Mouse (Mus musculus) intestine, embryonic 16.5 days (tissue): ENCODE measurements at regions not wholly inside any gene's neighbourhood (a gene's known extent, or its start where the extent isn't known, plus 50 kb on each side); places are given as distances from the start of the nearest gene placed in this dataset.

Experiments used
- ATAC-seq: fragments of 200-750 bp; cut with Nextera tagmentation; 2 replicates; pipeline ENCODE4 v1.8.0; 2017; ENCODE audit warnings: moderate TSS enrichment, moderate library complexity
- H3K27ac ChIP-seq: fragments of 300-500 bp; sonication (generic); 2 replicates; pipeline ENCODE4 v1.5.1; 2014; ENCODE audit warnings: mild to moderate bottlenecking, low read length
- H3K27me3 ChIP-seq: fragments of 300-500 bp; sonication (generic); replicated peaks from 2 replicates; pipeline ENCODE4 v1.6.1; 2014; ENCODE audit warnings: low read length, control low read depth, mixed read lengths; ENCODE audit not compliant: control insufficient read depth, insufficient read depth
- H3K36me3 ChIP-seq: fragments of 300-500 bp; sonication (generic); 2 replicates; pipeline ENCODE4 v1.6.1; 2014; ENCODE audit warnings: low read length, control low read depth; ENCODE audit not compliant: control insufficient read depth, insufficient read depth
- H3K4me1 ChIP-seq: fragments of 300-500 bp; sonication (generic); 2 replicates; pipeline ENCODE4 v1.6.1; 2014; ENCODE audit warnings: low read length, control low read depth, mixed read lengths; ENCODE audit not compliant: control insufficient read depth, insufficient read depth
- H3K4me2 ChIP-seq: fragments of 300-500 bp; sonication (generic); 2 replicates; pipeline ENCODE4 v1.6.1; 2014; ENCODE audit warnings: low read depth, low read length, control low read depth
- H3K4me3 ChIP-seq: fragments of 300-500 bp; sonication (generic); 2 replicates; pipeline ENCODE4 v1.5.1; 2014; ENCODE audit warnings: mild to moderate bottlenecking, low read length
- H3K9ac ChIP-seq: fragments of 300-500 bp; sonication (generic); 2 replicates; pipeline ENCODE4 v1.6.1; 2014; ENCODE audit warnings: low read depth, low read length
- H3K9me3 ChIP-seq: fragments of 300-500 bp; sonication (generic); 2 replicates; pipeline ENCODE4 v1.6.1; 2016; ENCODE audit warnings: low read length, control low read depth; ENCODE audit not compliant: control insufficient read depth
- whole genome bisulfite sequencing: fragments of 180-500 bp; shearing (Covaris S2); extraction: QIAGEN DNeasy Blood & Tissue Kit; methylation state at CpG from one replicate; pipeline ENCODE4 v1.1.7; 2014; 5-methylcytosine and 5-hydroxymethylcytosine counted together

DNA sequence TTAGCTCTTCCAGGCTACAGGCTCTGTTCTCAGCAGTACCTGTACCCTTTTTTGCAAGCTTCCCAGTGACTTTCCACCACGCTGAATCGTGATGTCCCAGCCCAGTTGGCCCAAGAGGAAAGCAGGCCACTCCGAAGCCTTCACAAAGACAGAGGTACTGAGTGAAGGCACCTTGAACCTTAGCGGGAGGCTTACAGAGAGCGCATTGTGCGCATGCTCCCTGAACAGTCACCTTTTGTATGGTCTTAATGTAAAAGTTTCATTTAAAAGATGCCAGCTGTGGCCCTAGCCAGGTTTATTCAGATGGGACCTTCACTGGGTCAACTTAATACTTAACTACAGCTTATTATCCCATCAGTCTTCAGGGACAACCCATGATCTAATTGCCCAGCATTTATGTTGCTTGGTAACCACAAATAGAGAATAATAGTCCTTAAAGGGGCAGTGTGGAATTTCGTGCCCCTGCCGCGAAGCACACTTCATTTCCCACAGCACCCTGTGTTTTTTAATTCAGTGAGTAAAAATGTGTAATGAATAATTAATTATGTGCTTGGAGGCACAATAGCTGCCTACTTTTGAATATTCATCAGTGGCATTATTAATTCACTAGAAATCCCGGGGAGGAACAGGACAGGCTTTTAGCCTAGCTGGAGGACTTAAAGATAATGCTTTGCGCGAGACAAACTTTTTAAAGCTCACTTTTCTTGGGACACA, 111.3 kb upstream of the Vrk1 start:
- no peak overlapping the region for H3K9ac ChIP-seq
- H3K27me3 ChIP-seq = no peaks in the 10 kb centered on the region
- 87% methylated on average over 12 of the region's 12 CpGs for WGBS
- H3K4me1 ChIP-seq = no peaks in the 10 kb centered on the region
- no peak overlapping the region for H3K4me2 ChIP-seq
- H3K27ac ChIP-seq = no peak overlapping the region
- ATAC-seq = no peak
- no peaks in the 10 kb centered on the region for H3K36me3 ChIP-seq
- peaks cover 24% of the 10 kb centered on the region for H3K9me3 ChIP-seq
- no peak overlapping the region for H3K4me3 ChIP-seq

DNA sequence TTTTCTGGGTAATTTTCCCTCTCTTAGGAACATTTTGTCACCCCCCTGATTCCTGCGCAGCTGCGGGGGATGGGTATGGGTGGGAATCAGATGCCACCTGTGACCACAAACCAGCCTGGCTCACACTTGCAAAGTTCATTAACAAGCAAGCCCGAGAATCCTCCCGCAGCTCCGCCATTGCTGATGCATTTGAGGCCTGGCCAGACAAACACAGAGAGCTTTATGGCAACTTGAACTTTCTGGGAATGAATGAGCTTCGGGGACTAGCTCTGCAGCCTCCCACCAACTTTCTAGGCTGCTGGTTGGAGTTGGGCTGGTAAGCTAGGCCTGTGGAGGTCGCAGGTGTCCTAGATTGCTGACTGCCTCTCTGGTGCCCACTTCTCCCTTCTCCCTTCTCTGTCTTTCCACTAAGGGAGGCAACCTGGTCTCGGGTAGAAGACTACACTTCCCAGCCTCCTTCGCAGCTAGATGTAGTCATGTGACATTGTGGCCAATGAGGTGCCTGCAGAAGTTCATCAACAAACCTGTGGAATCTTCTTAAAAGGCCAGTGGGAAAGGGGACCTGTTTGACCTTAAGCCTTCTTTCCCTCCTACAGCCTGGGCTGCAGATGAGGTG, 110.6 kb upstream of the Vrk1 start:
- no peak overlapping the region for H3K9ac ChIP-seq
- no peaks in the 10 kb centered on the region for H3K4me1 ChIP-seq
- no peak overlapping the region for H3K4me3 ChIP-seq
- no peak for ATAC-seq
- no peaks in the 10 kb centered on the region for H3K27me3 ChIP-seq
- H3K36me3 ChIP-seq = no peaks in the 10 kb centered on the region
- no peak overlapping the region for H3K4me2 ChIP-seq
- H3K27ac ChIP-seq = no peak overlapping the region
- H3K9me3 ChIP-seq = peaks cover 24% of the 10 kb centered on the region
- WGBS = 65% methylated on average over 9 of the region's 9 CpGs

- H3K9ac ChIP-seq = no peak overlapping the region
- no peak for ATAC-seq
- no peak overlapping the region for H3K27ac ChIP-seq
- 96% methylated on average over 6 of the region's 6 CpGs for WGBS
- no peak overlapping the region for H3K4me2 ChIP-seq
- no peaks in the 10 kb centered on the region for H3K4me1 ChIP-seq
- H3K27me3 ChIP-seq = no peaks in the 10 kb centered on the region
- H3K9me3 ChIP-seq = peaks cover 19% of the 10 kb centered on the region
- no peaks in the 10 kb centered on the region for H3K36me3 ChIP-seq
- no peak overlapping the region for H3K4me3 ChIP-seq
Measured at GRCm38 (mm10) chr12:105900479-105900878, 109.5 kb upstream of the Vrk1 start.

DNA sequence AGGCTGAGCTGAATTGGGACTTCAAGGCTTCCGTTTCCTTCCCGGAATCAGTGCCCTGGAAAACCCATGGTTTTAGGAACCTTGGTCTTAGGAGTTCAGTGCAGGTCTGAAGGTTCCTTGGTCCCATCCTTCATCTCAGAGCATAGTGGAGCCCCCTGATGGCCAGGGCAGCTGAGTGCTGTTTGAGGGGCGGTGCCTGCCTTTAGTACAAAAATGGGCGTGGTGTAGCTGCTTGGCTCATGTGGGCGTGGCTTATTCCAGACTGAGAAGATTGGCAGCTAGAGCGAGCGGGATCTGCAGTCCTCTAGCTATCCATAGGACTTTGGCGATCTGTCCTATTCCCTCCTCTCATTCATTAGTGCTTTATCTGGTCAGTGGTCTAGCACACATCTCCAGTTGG, 107.0 kb upstream of the Vrk1 start:
- WGBS = 48% methylated on average over 8 of the region's 8 CpGs
- Histone ChIP-seq H3K27me3 (no peaks in the 10 kb centered on the region), H3K4me1 (no peaks in the 10 kb centered on the region), H3K4me3 (no peak overlapping the region), H3K9me3 (peaks cover 5% of the 10 kb centered on the region), H3K4me2 (no peak overlapping the region), H3K9ac (no peak overlapping the region), H3K27ac (no peak overlapping the region), H3K36me3 (no peaks in the 10 kb centered on the region)
- ATAC-seq = no peak

DNA sequence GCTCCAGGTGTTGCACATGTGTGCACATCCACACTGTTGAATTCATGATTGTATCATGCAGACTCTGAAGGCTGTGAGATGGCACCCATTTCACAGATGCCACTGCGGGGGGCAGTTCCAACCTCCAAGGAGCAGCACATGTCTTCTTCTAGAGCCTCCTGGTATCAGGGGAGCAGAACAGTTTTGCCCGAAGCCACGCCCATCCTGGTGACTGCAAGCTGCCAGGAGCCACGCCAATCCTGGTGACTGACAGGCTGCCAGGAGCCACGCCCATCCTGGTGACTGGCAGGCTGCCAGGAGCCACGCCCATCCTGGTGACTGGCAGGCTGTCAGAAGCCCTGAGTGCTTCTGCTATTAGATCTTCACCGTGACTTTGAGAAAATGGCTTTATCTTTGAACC, 103.4 kb upstream of the Vrk1 start:
- Histone ChIP-seq H3K27me3 (no peaks in the 10 kb centered on the region), H3K36me3 (no peaks in the 10 kb centered on the region), H3K27ac (no peak overlapping the region), H3K9me3 (no peaks in the 10 kb centered on the region), H3K4me2 (no peak overlapping the region), H3K4me1 (no peaks in the 10 kb centered on the region), H3K4me3 (no peak overlapping the region), H3K9ac (no peak overlapping the region)
- ATAC-seq = peak; percentile 80
- WGBS = 19% methylated on average over 7 of the region's 7 CpGs

GRCm38 (mm10) chr12:105907851-105908620, 102.0 kb upstream of the Vrk1 start:
- no peak overlapping the region for H3K9ac ChIP-seq
- no peaks in the 10 kb centered on the region for H3K4me1 ChIP-seq
- H3K27ac ChIP-seq = no peak overlapping the region
- H3K9me3 ChIP-seq = no peaks in the 10 kb centered on the region
- ATAC-seq = no peak
- H3K4me2 ChIP-seq = no peak overlapping the region
- no peak overlapping the region for H3K4me3 ChIP-seq
- no peaks in the 10 kb centered on the region for H3K36me3 ChIP-seq
- no peaks in the 10 kb centered on the region for H3K27me3 ChIP-seq
- 69% methylated on average over 13 of the region's 13 CpGs for WGBS

DNA sequence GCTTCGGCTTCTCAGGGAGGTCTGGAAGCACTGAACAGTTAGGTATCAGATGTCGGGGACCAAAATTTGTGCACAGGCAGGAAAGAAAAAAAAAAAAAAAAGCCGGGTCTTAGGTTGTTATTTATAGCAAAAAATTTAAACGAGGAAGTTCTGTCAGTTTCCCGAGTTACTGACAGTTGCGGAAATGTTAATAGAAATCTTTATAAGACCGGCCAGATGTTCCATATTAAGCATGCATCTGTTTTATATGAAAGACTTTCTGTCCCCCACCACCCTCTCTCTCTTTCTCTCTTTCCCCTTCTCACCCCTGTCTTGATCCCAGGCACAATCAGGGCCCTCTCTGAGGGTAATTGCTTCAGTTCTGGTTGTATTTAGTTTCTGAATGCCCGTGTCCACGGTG, 98.5 kb upstream of the Vrk1 start:
- no peak overlapping the region for H3K4me2 ChIP-seq
- no peaks in the 10 kb centered on the region for H3K36me3 ChIP-seq
- ATAC-seq = no peak
- H3K27me3 ChIP-seq = no peaks in the 10 kb centered on the region
- no peaks in the 10 kb centered on the region for H3K9me3 ChIP-seq
- no peak overlapping the region for H3K9ac ChIP-seq
- 66% methylated on average over 9 of the region's 9 CpGs for WGBS
- no peaks in the 10 kb centered on the region for H3K4me1 ChIP-seq
- no peak overlapping the region for H3K4me3 ChIP-seq
- no peak overlapping the region for H3K27ac ChIP-seq

DNA sequence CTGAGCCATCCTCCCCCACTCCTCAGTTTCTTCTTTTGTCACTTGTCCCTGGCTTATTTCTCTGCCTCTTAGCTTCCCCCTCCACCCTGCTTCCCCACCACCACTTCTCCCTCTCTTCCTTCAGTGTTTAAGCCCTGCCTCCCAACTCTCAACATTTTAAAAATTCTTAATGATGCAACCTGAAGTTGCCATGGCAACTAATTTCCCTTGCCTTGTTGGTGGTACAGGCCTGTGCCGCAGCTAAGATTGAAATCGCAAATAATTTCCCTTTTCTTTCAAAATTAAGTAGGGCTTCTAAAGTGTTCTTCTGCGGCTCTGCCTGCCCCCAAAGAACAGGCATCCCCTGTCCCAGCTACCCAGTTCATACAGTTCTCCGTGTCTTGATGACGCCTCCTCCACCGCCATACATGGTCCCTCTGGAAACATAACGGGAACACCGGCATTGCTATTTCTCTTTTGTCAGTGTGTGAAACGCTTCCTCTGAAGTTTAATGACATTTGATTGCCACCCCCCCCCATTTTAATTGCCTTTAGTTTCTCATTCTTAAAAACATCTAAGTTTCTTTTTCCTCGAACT, 92.6 kb upstream of the Vrk1 start:
- Histone ChIP-seq H3K9me3 (no peaks in the 10 kb centered on the region), H3K4me1 (no peaks in the 10 kb centered on the region), H3K9ac (no peak overlapping the region), H3K27me3 (no peaks in the 10 kb centered on the region), H3K4me3 (no peak overlapping the region), H3K27ac (no peak overlapping the region), H3K36me3 (no peaks in the 10 kb centered on the region), H3K4me2 (no peak overlapping the region)
- WGBS = 82% methylated on average over 10 of the region's 10 CpGs
- no peak for ATAC-seq

DNA sequence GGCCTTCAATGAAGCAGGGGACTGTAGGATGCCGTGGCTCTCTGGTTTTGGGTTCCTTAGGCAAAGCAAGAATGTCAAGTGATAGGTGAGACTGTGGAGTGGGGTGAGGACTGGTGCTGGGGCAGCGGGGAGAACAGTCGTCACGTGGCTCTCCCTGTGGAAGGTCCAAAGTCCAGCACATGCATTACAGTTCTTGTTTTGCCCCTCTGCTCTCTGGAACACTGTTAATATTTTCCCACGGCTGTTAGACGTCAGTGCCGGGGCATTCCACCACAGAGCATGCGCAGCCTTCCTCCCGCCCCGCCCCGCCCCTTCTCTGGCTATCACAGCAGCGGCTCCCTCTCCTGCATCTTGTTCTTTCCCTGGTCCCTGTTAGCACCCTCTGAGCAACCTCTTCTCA, 91.3 kb upstream of the Vrk1 start:
- H3K4me3 ChIP-seq = no peak overlapping the region
- peak; percentile 92 for ATAC-seq
- no peak overlapping the region for H3K27ac ChIP-seq
- H3K4me1 ChIP-seq = no peaks in the 10 kb centered on the region
- H3K4me2 ChIP-seq = no peak overlapping the region
- no peaks in the 10 kb centered on the region for H3K9me3 ChIP-seq
- 60% methylated on average over 12 of the region's 12 CpGs for WGBS
- H3K9ac ChIP-seq = no peak overlapping the region
- no peaks in the 10 kb centered on the region for H3K36me3 ChIP-seq
- H3K27me3 ChIP-seq = no peaks in the 10 kb centered on the region
